Mouse (Mus musculus): Measurements from ENCODE around the gene Pcif1. TPM values are rescaled to one million over a fixed set of nuclear protein-coding genes. Genes with fewer than 3 reads are reported as not detected.
A peak's percentile ranks its signal among the peaks of the same experiment; 100 is the strongest.

Pcif1 gene
- polyA plus RNA-seq, 1 experiment from 2014 or later, result 44.0 TPM

- H3K27ac ChIP-seq (ENCODE audit: low read depth, low read length), result no peak overlapping the region
- no peak overlapping the region for H3K9ac ChIP-seq (ENCODE audit: low read depth, low read length)
- H3K4me2 ChIP-seq (replicated peaks; ENCODE audit: low read depth), result no peak overlapping the region
- TF ChIP-seq CTCF (IDR thresholded peaks at IDR 0.05; ENCODE audit: low read depth), result no peak
- H3K4me1 ChIP-seq (replicated peaks; ENCODE audit: control insufficient read depth, insufficient read depth, low read length), result no peaks in the 10 kb centered on the region
- no peaks in the 10 kb centered on the region for H3K27me3 ChIP-seq (replicated peaks; ENCODE audit: control insufficient read depth, insufficient read depth, low read length)
- no peak for ATAC-seq
- no peaks in the 10 kb centered on the region for H3K9me3 ChIP-seq (ENCODE audit: control insufficient read depth)
- peaks cover 51% of the 10 kb centered on the region for H3K36me3 ChIP-seq (ENCODE audit: control insufficient read depth, insufficient read depth)
- 81% methylated on average over 9 of the region's 9 CpGs for WGBS
- no peak overlapping the region for H3K4me3 ChIP-seq (ENCODE audit: low read depth, low read length)
These were observed 3.5 kb downstream of the Pcif1 start for GRCm38 (mm10) chr2:164882619-164883018.

- Histone ChIP-seq H3K36me3 (ENCODE audit: control insufficient read depth, insufficient read depth) (peaks cover 82% of the 10 kb centered on the region), H3K4me3 (ENCODE audit: low read depth, low read length) (no peak overlapping the region), H3K4me2 (replicated peaks; ENCODE audit: low read depth) (no peak overlapping the region), H3K27me3 (replicated peaks; ENCODE audit: control insufficient read depth, insufficient read depth, low read length) (no peaks in the 10 kb centered on the region), H3K27ac (ENCODE audit: low read depth, low read length) (no peak overlapping the region), H3K9ac (ENCODE audit: low read depth, low read length) (no peak overlapping the region), H3K4me1 (replicated peaks; ENCODE audit: control insufficient read depth, insufficient read depth, low read length) (peaks cover 17% of the 10 kb centered on the region), H3K9me3 (ENCODE audit: control insufficient read depth) (no peaks in the 10 kb centered on the region)
- ATAC-seq, result no peak
- WGBS, result 57% methylated on average over 7 of the region's 7 CpGs
- TF ChIP-seq CTCF (IDR thresholded peaks at IDR 0.05; ENCODE audit: low read depth), result no peak
These were observed 6.7 kb downstream of the Pcif1 start for GRCm38 (mm10) chr2:164885788-164886187.

GRCm38 (mm10) chr2:164886617-164887016 lies 7.5 kb downstream of the Pcif1 start:
- no peak for ATAC-seq
- no peaks in the 10 kb centered on the region for H3K9me3 ChIP-seq (ENCODE audit: control insufficient read depth)
- no peak for TF ChIP-seq CTCF (IDR thresholded peaks at IDR 0.05; ENCODE audit: low read depth)
- no peak overlapping the region for H3K9ac ChIP-seq (ENCODE audit: low read depth, low read length)
- 94% methylated on average over 10 of the region's 10 CpGs for WGBS
- H3K4me1 ChIP-seq (replicated peaks; ENCODE audit: control insufficient read depth, insufficient read depth, low read length), result peaks cover 18% of the 10 kb centered on the region
- peaks cover 91% of the 10 kb centered on the region for H3K36me3 ChIP-seq (ENCODE audit: control insufficient read depth, insufficient read depth)
- H3K4me3 ChIP-seq (ENCODE audit: low read depth, low read length), result no peak overlapping the region
- H3K27me3 ChIP-seq (replicated peaks; ENCODE audit: control insufficient read depth, insufficient read depth, low read length), result no peaks in the 10 kb centered on the region
- H3K4me2 ChIP-seq (replicated peaks; ENCODE audit: low read depth), result no peak overlapping the region
- no peak overlapping the region for H3K27ac ChIP-seq (ENCODE audit: low read depth, low read length)

GRCm38 (mm10) chr2:164888996-164889395 lies 9.9 kb downstream of the Pcif1 start:
- WGBS, result 67% methylated on average over 12 of the region's 12 CpGs
- no peak for ATAC-seq
- no peak for TF ChIP-seq CTCF (IDR thresholded peaks at IDR 0.05; ENCODE audit: low read depth)
- Histone ChIP-seq H3K4me1 (replicated peaks; ENCODE audit: control insufficient read depth, insufficient read depth, low read length) (peaks cover 18% of the 10 kb centered on the region), H3K9me3 (ENCODE audit: control insufficient read depth) (no peaks in the 10 kb centered on the region), H3K4me2 (replicated peaks; ENCODE audit: low read depth) (no peak overlapping the region), H3K27me3 (replicated peaks; ENCODE audit: control insufficient read depth, insufficient read depth, low read length) (no peaks in the 10 kb centered on the region), H3K9ac (ENCODE audit: low read depth, low read length) (no peak overlapping the region), H3K4me3 (ENCODE audit: low read depth, low read length) (no peak overlapping the region), H3K36me3 (ENCODE audit: control insufficient read depth, insufficient read depth) (peaks cover 99% of the 10 kb centered on the region), H3K27ac (ENCODE audit: low read depth, low read length) (peak overlapping the region; percentile 71; the same call in 1 of the 2 replicates)

- Histone ChIP-seq H3K4me1 (replicated peaks; ENCODE audit: control insufficient read depth, insufficient read depth, low read length) (peaks cover 18% of the 10 kb centered on the region), H3K9ac (ENCODE audit: low read depth, low read length) (0 out of 2 replicates have a peak overlapping the region, but pooled peaks have one; percentile 11), H3K27me3 (replicated peaks; ENCODE audit: control insufficient read depth, insufficient read depth, low read length) (no peaks in the 10 kb centered on the region), H3K4me3 (ENCODE audit: low read depth, low read length) (no peak overlapping the region), H3K36me3 (ENCODE audit: control insufficient read depth, insufficient read depth) (peaks cover 100% of the 10 kb centered on the region), H3K4me2 (replicated peaks; ENCODE audit: low read depth) (no peak overlapping the region), H3K27ac (ENCODE audit: low read depth, low read length) (peak overlapping the region; percentile 71), H3K9me3 (ENCODE audit: control insufficient read depth) (no peaks in the 10 kb centered on the region)
- 40% methylated on average over 2 of the region's 2 CpGs for WGBS
- TF ChIP-seq CTCF (IDR thresholded peaks at IDR 0.05; ENCODE audit: low read depth), result no peak
- peak; percentile 82 for ATAC-seq
These were observed 10.9 kb downstream of the Pcif1 start for GRCm38 (mm10) chr2:164889960-164890359.

- Histone ChIP-seq H3K4me3 (ENCODE audit: low read depth, low read length) (no peak overlapping the region), H3K9me3 (ENCODE audit: control insufficient read depth) (no peaks in the 10 kb centered on the region), H3K4me2 (replicated peaks; ENCODE audit: low read depth) (no peak overlapping the region), H3K27ac (ENCODE audit: low read depth, low read length) (peak overlapping the region; percentile 71), H3K36me3 (ENCODE audit: control insufficient read depth, insufficient read depth) (peaks cover 100% of the 10 kb centered on the region), H3K27me3 (replicated peaks; ENCODE audit: control insufficient read depth, insufficient read depth, low read length) (no peaks in the 10 kb centered on the region), H3K4me1 (replicated peaks; ENCODE audit: control insufficient read depth, insufficient read depth, low read length) (peaks cover 18% of the 10 kb centered on the region), H3K9ac (ENCODE audit: low read depth, low read length) (no peak overlapping the region)
- TF ChIP-seq CTCF (IDR thresholded peaks at IDR 0.05; ENCODE audit: low read depth), result no peak
- ATAC-seq, result 0 out of 2 replicates have a peak, but pooled peaks have one; percentile 4
- 88% methylated on average over 24 of the region's 24 CpGs for WGBS
These were observed 11.4 kb downstream of the Pcif1 start for GRCm38 (mm10) chr2:164890411-164891049.

All from intestine, postnatal 0 days (tissue).